In genomic region chr10:38573728-38574127, GRCm38 (mm10) we compare ENCODE assay signal across 26 mouse cellular contexts.
A peak's percentile ranks its signal among the peaks of the same experiment; 100 is the strongest.
DNase-seq lines count a peak whose midpoint lies in the region; ATAC-seq and TF ChIP-seq lines count a peak whose summit lies in the region.
"Had no signal": no experiment of that assay in that cellular context is flagged by ENCODE, and none has a peak within 500 bp of the region (broad histone marks: within the 10 kb centered on the region; RNA-seq: fewer than 3 reads in every experiment).

No protein-coding gene starts in this region.

- H3K4me2 ChIP-seq in forebrain, postnatal 0 days (ENCODE audit: low read depth), result no peak overlapping the region
- no peak overlapping the region for H3K4me2 ChIP-seq in forebrain, embryonic 16.5 days (ENCODE audit: low read length)
- H3K4me2 ChIP-seq in limb, embryonic 14.5 days (replicated peaks; ENCODE audit: low read depth, low read length, severe bottlenecking), result no peak overlapping the region
- no peak overlapping the region for H3K4me2 ChIP-seq in embryonic facial prominence, embryonic 14.5 days (ENCODE audit: low read depth, low read length)
- H3K4me2 ChIP-seq: forebrain, embryonic 13.5 days; heart, embryonic 11.5 days; hindbrain, embryonic 12.5 days; hindbrain, embryonic 15.5 days had no signal

- no peak overlapping the region for H3K9ac ChIP-seq in forebrain, postnatal 0 days
- no peak overlapping the region for H3K9ac ChIP-seq in forebrain, embryonic 16.5 days (replicated peaks; ENCODE audit: low read depth, low read length)
- no peak overlapping the region for H3K9ac ChIP-seq in limb, embryonic 14.5 days (ENCODE audit: low read depth, low read length, severe bottlenecking)
- H3K9ac ChIP-seq in embryonic facial prominence, embryonic 14.5 days (ENCODE audit: low read depth, low read length), result no peak overlapping the region
- H3K9ac ChIP-seq: forebrain, embryonic 13.5 days; hindbrain, embryonic 12.5 days; hindbrain, embryonic 15.5 days had no signal

- no peak for TF ChIP-seq POLR2A in limb, embryonic 14.5 days (IDR thresholded peaks at IDR 0.05; ENCODE audit: borderline replicate concordance, extremely low read depth, insufficient read depth, insufficient read length)

- no peak for DNase-seq in forebrain, postnatal 0 days
- peak; percentile 86 for DNase-seq in limb, embryonic 14.5 days (ENCODE audit: low spot score)
- DNase-seq in limb, embryonic 10.5 days (ENCODE audit: low spot score), result no peak
- peak; percentile 84 for DNase-seq in embryonic facial prominence, embryonic 14.5 days (ENCODE audit: low spot score)
- no peak for DNase-seq in cerebellum, postnatal 14 days
- DNase-seq: adrenal gland, adult 2 months; adrenal gland, postnatal 14 days; B cell, adult 2 months; cerebellum, adult 11 months; cerebellum, adult 2 months; cerebellum, adult 9-11 months; cerebellum, postnatal 36 days; embryo, embryonic 11 days; gastrocnemius, adult 2 months; gastrocnemius, postnatal 14 days; heart, adult 11 months had no signal

- no peaks in the 10 kb centered on the region for H3K9me3 ChIP-seq in forebrain, postnatal 0 days (ENCODE audit: low read length)
- no peaks in the 10 kb centered on the region for H3K9me3 ChIP-seq in forebrain, embryonic 16.5 days (ENCODE audit: control insufficient read depth, low read length)
- H3K9me3 ChIP-seq in limb, embryonic 14.5 days (ENCODE audit: control insufficient read depth, low read length), result no peaks in the 10 kb centered on the region
- H3K9me3 ChIP-seq in limb, embryonic 10.5 days (replicated peaks), result no peaks in the 10 kb centered on the region
- no peaks in the 10 kb centered on the region for H3K9me3 ChIP-seq in embryonic facial prominence, embryonic 14.5 days (ENCODE audit: control insufficient read depth, low read length)
- H3K9me3 ChIP-seq: forebrain, embryonic 10.5 days; forebrain, embryonic 13.5 days; G1E; hindbrain, embryonic 12.5 days; hindbrain, embryonic 15.5 days had no signal

- ATAC-seq in forebrain, postnatal 0 days, result peak; percentile 53
- ATAC-seq in forebrain, embryonic 16.5 days, result no peak
- peak; percentile 57; the same call in 1 of the 2 replicates for ATAC-seq in limb, embryonic 14.5 days (ENCODE audit: low FRiP score, low read depth)
- ATAC-seq in embryonic facial prominence, embryonic 14.5 days (ENCODE audit: low read depth), result no peak; the same call in 1 of the 2 replicates
- ATAC-seq: intestine, postnatal 0 days; Patski had no signal

- TF ChIP-seq CTCF in forebrain, postnatal 0 days (IDR thresholded peaks at IDR 0.05; ENCODE audit: low read depth), result no peak

- peak overlapping the region; percentile 72; the same call in 1 of the 2 replicates for H3K27ac ChIP-seq in forebrain, postnatal 0 days (ENCODE audit: low read depth, low read length)
- no peak overlapping the region for H3K27ac ChIP-seq in forebrain, embryonic 16.5 days (ENCODE audit: low read length)
- H3K27ac ChIP-seq in limb, embryonic 14.5 days (replicated peaks; ENCODE audit: low read depth, low read length), result no peak overlapping the region
- no peak overlapping the region for H3K27ac ChIP-seq in limb, embryonic 10.5 days
- no peak overlapping the region for H3K27ac ChIP-seq in embryonic facial prominence, embryonic 14.5 days (replicated peaks; ENCODE audit: low read depth, low read length)
- H3K27ac ChIP-seq: forebrain, embryonic 10.5 days; forebrain, embryonic 13.5 days; gastrocnemius, adult 2 months; hindbrain, embryonic 12.5 days had no signal

- no peak overlapping the region for H3K4me3 ChIP-seq in forebrain, postnatal 0 days (ENCODE audit: low read depth, low read length)
- H3K4me3 ChIP-seq in forebrain, embryonic 16.5 days (replicated peaks; ENCODE audit: low read length), result no peak overlapping the region
- no peak overlapping the region for H3K4me3 ChIP-seq in limb, embryonic 14.5 days (replicated peaks; ENCODE audit: low read length)
- no peak overlapping the region for H3K4me3 ChIP-seq in limb, embryonic 10.5 days
- no peak overlapping the region for H3K4me3 ChIP-seq in embryonic facial prominence, embryonic 14.5 days (ENCODE audit: low read depth, low read length)
- H3K4me3 ChIP-seq: forebrain, embryonic 10.5 days; forebrain, embryonic 13.5 days; gastrocnemius, adult 2 months; hindbrain, embryonic 12.5 days; hindbrain, embryonic 15.5 days had no signal

- no peaks in the 10 kb centered on the region for H3K27me3 ChIP-seq in forebrain, postnatal 0 days (ENCODE audit: insufficient read depth, low read length)
- no peaks in the 10 kb centered on the region for H3K27me3 ChIP-seq in forebrain, embryonic 16.5 days (replicated peaks; ENCODE audit: control insufficient read depth, insufficient read depth, low read length)
- H3K27me3 ChIP-seq in limb, embryonic 14.5 days (ENCODE audit: control insufficient read depth, insufficient read depth, low read length), result no peaks in the 10 kb centered on the region
- H3K27me3 ChIP-seq in limb, embryonic 10.5 days (ENCODE audit: low read depth, poor library complexity, severe bottlenecking), result no peaks in the 10 kb centered on the region
- H3K27me3 ChIP-seq in embryonic facial prominence, embryonic 14.5 days (replicated peaks; ENCODE audit: control insufficient read depth, insufficient read depth, low read length), result no peaks in the 10 kb centered on the region
- H3K27me3 ChIP-seq: CH12.LX; forebrain, embryonic 13.5 days; hindbrain, embryonic 12.5 days; hindbrain, embryonic 15.5 days; Patski had no signal

- WGBS in forebrain, postnatal 0 days, result 93% methylated on average over 1 of the region's 1 CpGs
- 90% methylated on average over 1 of the region's 1 CpGs for WGBS in forebrain, embryonic 16.5 days
- WGBS in limb, embryonic 14.5 days, result 57% methylated on average over 1 of the region's 1 CpGs
- WGBS in limb, embryonic 10.5 days, result 79% methylated on average over 1 of the region's 1 CpGs
- WGBS in embryonic facial prominence, embryonic 14.5 days, result 68% methylated on average over 1 of the region's 1 CpGs

- no peaks in the 10 kb centered on the region for H3K36me3 ChIP-seq in forebrain, postnatal 0 days (ENCODE audit: insufficient read depth)
- no peaks in the 10 kb centered on the region for H3K36me3 ChIP-seq in forebrain, embryonic 16.5 days (ENCODE audit: control insufficient read depth, insufficient read depth)
- H3K36me3 ChIP-seq in limb, embryonic 14.5 days (ENCODE audit: control insufficient read depth, insufficient read depth, low read length), result no peaks in the 10 kb centered on the region
- no peaks in the 10 kb centered on the region for H3K36me3 ChIP-seq in limb, embryonic 10.5 days
- H3K36me3 ChIP-seq in embryonic facial prominence, embryonic 14.5 days (ENCODE audit: control insufficient read depth, insufficient read depth, low read length), result no peaks in the 10 kb centered on the region
- H3K36me3 ChIP-seq: forebrain, embryonic 10.5 days; G1E; hindbrain, embryonic 12.5 days; hindbrain, embryonic 15.5 days had no signal

- peaks cover 4% of the 10 kb centered on the region; the same call in 1 of the 2 replicates for H3K4me1 ChIP-seq in forebrain, postnatal 0 days (ENCODE audit: insufficient read depth)
- H3K4me1 ChIP-seq in forebrain, embryonic 16.5 days (replicated peaks; ENCODE audit: control insufficient read depth, insufficient read depth, low read length), result no peaks in the 10 kb centered on the region
- no peaks in the 10 kb centered on the region; the same call in 1 of the 2 replicates for H3K4me1 ChIP-seq in limb, embryonic 14.5 days (ENCODE audit: control insufficient read depth, insufficient read depth, low read length)
- peaks cover 12% of the 10 kb centered on the region for H3K4me1 ChIP-seq in limb, embryonic 10.5 days
- H3K4me1 ChIP-seq in embryonic facial prominence, embryonic 14.5 days (ENCODE audit: control insufficient read depth, insufficient read depth, low read length), result 0 out of 2 replicates have a peak, but pooled peaks cover 4% of the 10 kb centered on the region
- H3K4me1 ChIP-seq: forebrain, embryonic 10.5 days; forebrain, embryonic 13.5 days; hindbrain, embryonic 12.5 days; hindbrain, embryonic 15.5 days had no signal

Comparison
In these comparisons a context has a peak if more than half of its experiments do, and no peak if none do; other contexts are left out.
1. ATAC-seq: peak in forebrain, postnatal 0 days (single experiment) and limb, embryonic 14.5 days (single experiment); none in forebrain, embryonic 16.5 days (single experiment) and embryonic facial prominence, embryonic 14.5 days (single experiment).
2. DNase-seq: peak in limb, embryonic 14.5 days (single experiment) and embryonic facial prominence, embryonic 14.5 days (single experiment); none in forebrain, postnatal 0 days (single experiment), limb, embryonic 10.5 days (single experiment) and cerebellum, postnatal 14 days (0 of 2).